Mouse (Mus musculus): ENCODE data around the gene Tbc1d1.

Tbc1d1 gene

GRCm38 (mm10) chr5:64160705-64161391, 4.7 kb downstream of the Tbc1d1 start:
- DNase-seq (ENCODE audit: low read depth, low spot score): peak; percentile 17

- no peak for DNase-seq (ENCODE audit: low read depth, low spot score)
Measured at GRCm38 (mm10) chr5:64161917-64162316, 5.8 kb downstream of the Tbc1d1 start.

- DNase-seq (ENCODE audit: low read depth, low spot score): no peak
Measured at GRCm38 (mm10) chr5:64162582-64162981, 6.5 kb downstream of the Tbc1d1 start.

DNA sequence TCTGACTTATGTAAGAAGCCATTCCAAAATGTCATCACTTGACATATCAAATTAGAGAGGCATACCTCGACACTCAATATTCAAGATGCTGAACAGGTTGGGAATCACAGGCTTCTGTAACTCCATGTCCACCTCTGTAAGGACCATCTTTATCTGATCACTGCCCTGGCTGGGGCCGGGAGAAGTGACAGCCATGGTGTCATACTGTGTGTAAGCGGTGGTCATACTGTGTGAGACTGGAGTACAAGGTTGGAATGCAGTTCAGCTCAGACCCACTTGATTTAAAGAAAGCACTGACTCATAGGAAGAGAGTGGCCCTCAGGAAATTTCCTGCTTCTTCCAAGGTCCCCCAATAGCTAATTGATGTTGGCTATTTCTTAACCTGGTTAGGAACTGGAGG, 8.3 kb downstream of the Tbc1d1 start:
- no peak for DNase-seq (ENCODE audit: low read depth, low spot score)

DNA sequence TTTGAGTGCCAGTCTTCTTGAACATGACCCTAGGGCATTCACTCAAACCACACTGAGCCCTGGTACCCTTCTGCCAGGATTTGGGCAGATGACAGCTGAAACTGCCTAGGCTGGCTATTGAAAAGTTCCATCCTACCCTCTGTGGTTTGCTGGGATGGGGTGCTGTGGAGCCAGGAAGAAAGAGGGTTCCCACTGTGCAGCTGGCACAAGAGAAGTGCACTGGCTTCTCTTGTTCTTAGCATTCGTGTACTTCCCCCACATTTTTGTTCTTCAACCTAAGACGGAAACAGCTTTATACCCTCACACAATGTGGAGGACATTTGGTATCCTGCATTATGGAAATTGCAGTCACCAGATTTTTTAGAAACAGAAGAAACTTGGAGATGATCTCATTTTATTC, 9.7 kb downstream of the Tbc1d1 start:
- no peak for DNase-seq (ENCODE audit: low read depth, low spot score)

DNA sequence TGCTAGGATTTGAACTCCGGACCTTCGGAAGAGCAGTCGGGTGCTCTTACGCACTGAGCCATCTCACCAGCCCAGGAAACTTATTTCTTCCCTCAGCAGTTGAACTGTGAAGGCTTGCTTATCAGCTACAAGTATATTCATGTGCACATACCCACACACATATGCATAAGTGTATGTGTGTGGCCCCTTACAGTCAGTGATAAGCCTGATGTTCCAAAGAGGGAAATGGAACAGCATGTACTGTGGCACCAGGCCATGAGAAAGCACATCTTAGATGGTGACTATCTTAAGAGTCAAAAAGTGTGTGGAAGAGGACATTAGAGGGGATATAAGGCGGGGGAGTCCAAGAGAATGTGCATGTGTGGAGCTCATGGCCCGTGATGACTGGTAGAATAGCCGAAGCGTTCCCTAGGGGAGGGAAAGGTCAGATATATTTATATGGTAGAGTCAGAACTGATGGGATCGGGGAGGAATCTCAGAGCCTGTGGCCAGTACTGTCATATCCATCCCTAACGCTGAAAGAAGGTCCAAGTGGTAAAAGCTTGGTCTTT, 13.0 kb downstream of the Tbc1d1 start:
- DNase-seq (ENCODE audit: low read depth, low spot score): no peak

- no peak for DNase-seq (ENCODE audit: low read depth, low spot score)
Measured at GRCm38 (mm10) chr5:64172884-64173283, 16.8 kb downstream of the Tbc1d1 start.

GRCm38 (mm10) chr5:64173302-64173701, 17.2 kb downstream of the Tbc1d1 start:
- no peak for DNase-seq (ENCODE audit: low read depth, low spot score)

GRCm38 (mm10) chr5:64174429-64174935, 18.4 kb downstream of the Tbc1d1 start:
- no peak for DNase-seq (ENCODE audit: low read depth, low spot score)

- no peak for DNase-seq (ENCODE audit: low read depth, low spot score)
Measured at GRCm38 (mm10) chr5:64180548-64180947, 24.4 kb downstream of the Tbc1d1 start.

GRCm38 (mm10) chr5:64183712-64184111, 27.6 kb downstream of the Tbc1d1 start:
- DNase-seq (ENCODE audit: low read depth, low spot score): no peak

DNA sequence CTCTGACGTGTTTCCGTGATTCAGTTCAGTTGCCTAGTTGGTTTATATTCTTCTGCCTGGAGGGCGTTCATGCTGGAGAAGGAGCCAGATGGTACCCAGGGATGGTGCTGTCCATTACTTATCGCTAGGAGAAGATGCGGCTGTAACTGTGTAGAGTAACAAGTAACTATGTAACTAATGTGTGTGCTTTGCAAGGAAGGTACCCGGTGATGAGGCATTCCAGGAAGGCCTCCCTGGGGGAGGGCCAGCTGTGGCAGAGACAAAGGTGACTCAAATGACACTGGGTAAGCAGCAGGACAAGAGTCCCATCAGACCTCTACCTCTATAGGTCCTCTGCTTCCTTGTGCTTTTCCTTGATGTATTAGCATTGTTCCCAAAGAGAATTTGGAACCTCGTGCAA, 29.2 kb downstream of the Tbc1d1 start:
- DNase-seq (ENCODE audit: low read depth, low spot score): peak; percentile 15

- DNase-seq (ENCODE audit: low read depth, low spot score): peak; percentile 14
Measured at GRCm38 (mm10) chr5:64186566-64186965, 30.5 kb downstream of the Tbc1d1 start.

DNA sequence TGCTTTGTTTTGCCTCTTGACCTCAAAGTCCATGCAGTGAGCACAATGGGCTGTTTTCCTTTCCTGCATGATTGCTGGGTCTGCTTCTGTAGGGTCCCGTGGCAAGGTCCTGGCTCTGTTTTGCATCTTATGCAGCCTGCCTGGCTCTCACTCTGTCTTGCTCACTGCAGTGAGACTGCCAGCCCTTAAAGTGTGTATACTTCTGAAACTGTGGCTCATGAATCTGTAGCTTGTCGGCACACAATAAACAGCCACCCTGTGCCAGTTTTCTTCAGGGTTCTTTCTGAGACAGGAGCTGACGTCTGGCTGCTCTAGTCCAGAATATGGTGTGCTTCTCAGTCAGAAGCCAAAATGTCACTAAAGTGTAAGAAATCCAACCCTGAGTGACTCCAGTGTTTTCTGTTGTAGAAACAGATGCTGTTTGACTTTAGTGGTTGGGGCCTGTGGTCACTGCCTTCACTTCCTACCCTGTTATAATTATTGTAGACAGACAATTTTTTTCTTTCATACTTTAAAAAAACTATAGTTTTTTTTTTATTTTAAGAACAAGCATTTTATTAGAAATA, 32.1 kb downstream of the Tbc1d1 start:
- DNase-seq (ENCODE audit: low read depth, low spot score): no peak

GRCm38 (mm10) chr5:64190892-64191291, 34.8 kb downstream of the Tbc1d1 start:
- peak; percentile 20 for DNase-seq (ENCODE audit: low read depth, low spot score)

- no peak for DNase-seq (ENCODE audit: low read depth, low spot score)
Measured at GRCm38 (mm10) chr5:64193353-64193752, 37.2 kb downstream of the Tbc1d1 start.

GRCm38 (mm10) chr5:64196250-64196865, 40.3 kb downstream of the Tbc1d1 start:
- no peak for DNase-seq (ENCODE audit: low read depth, low spot score)

GRCm38 (mm10) chr5:64196866-64197321, 40.8 kb downstream of the Tbc1d1 start:
- DNase-seq (ENCODE audit: low read depth, low spot score): no peak

GRCm38 (mm10) chr5:64198624-64199023, 42.5 kb downstream of the Tbc1d1 start:
- no peak for DNase-seq (ENCODE audit: low read depth, low spot score)

- DNase-seq (ENCODE audit: low read depth, low spot score): no peak
Measured at GRCm38 (mm10) chr5:64201071-64201470, 45.0 kb downstream of the Tbc1d1 start.

- DNase-seq (ENCODE audit: low read depth, low spot score): peak; percentile 64
Measured at GRCm38 (mm10) chr5:64202306-64202705, 46.2 kb downstream of the Tbc1d1 start.

- DNase-seq (ENCODE audit: low read depth, low spot score): no peak
Measured at GRCm38 (mm10) chr5:64205610-64206009, 49.5 kb downstream of the Tbc1d1 start.

Measured in ES-CJ7 (cell line).